Mouse (Mus musculus): Measurements from ENCODE around the gene Cd200. TPM values are rescaled to one million over a fixed set of nuclear protein-coding genes. Genes with fewer than 3 reads are reported as not detected.
"Not testable (repeated sequence)": the region's sequence is repeated elsewhere in the genome, so short reads cannot be mapped to it uniquely, and the experiment has no call there.

Cd200 gene
- polyA plus RNA-seq, 1 experiment from 2014 or later = 31.3 TPM

GRCm38 (mm10) chr16:45371076-45371475 is 37.8 kb downstream of the Cd200 start:
- no peak overlapping the region for H3K27ac ChIP-seq (ENCODE audit: low read depth, low read length)
- ATAC-seq (ENCODE audit: low FRiP score, low TSS enrichment) = no peak
- H3K4me2 ChIP-seq (replicated peaks; ENCODE audit: low read depth, low read length) = no peak overlapping the region
- no peaks in the 10 kb centered on the region for H3K9me3 ChIP-seq (ENCODE audit: control insufficient read depth, low read length)
- no peak overlapping the region for H3K9ac ChIP-seq (ENCODE audit: low read depth, low read length)
- H3K4me1 ChIP-seq (ENCODE audit: control insufficient read depth, insufficient read depth, low read length) = no peaks in the 10 kb centered on the region
- H3K36me3 ChIP-seq (ENCODE audit: control insufficient read depth, insufficient read depth, low read length) = no peaks in the 10 kb centered on the region
- H3K4me3 ChIP-seq (ENCODE audit: low read length) = no peak overlapping the region
- H3K27me3 ChIP-seq (ENCODE audit: control insufficient read depth, insufficient read depth, low read length) = no peaks in the 10 kb centered on the region
- 73% methylated on average over 1 of the region's 1 CpGs for WGBS

- Histone ChIP-seq H3K9ac (ENCODE audit: low read depth, low read length) (no peak overlapping the region), H3K36me3 (ENCODE audit: control insufficient read depth, insufficient read depth, low read length) (no peaks in the 10 kb centered on the region), H3K27ac (ENCODE audit: low read depth, low read length) (no peak overlapping the region), H3K27me3 (ENCODE audit: control insufficient read depth, insufficient read depth, low read length) (no peaks in the 10 kb centered on the region), H3K9me3 (ENCODE audit: control insufficient read depth, low read length) (no peaks in the 10 kb centered on the region), H3K4me2 (replicated peaks; ENCODE audit: low read depth, low read length) (no peak overlapping the region), H3K4me1 (ENCODE audit: control insufficient read depth, insufficient read depth, low read length) (no peaks in the 10 kb centered on the region), H3K4me3 (ENCODE audit: low read length) (no peak overlapping the region)
- WGBS = 86% methylated on average over 4 of the region's 4 CpGs
- ATAC-seq (ENCODE audit: low FRiP score, low TSS enrichment) = no peak
Observed at GRCm38 (mm10) chr16:45369285-45369965, 39.4 kb downstream of the Cd200 start.

- Histone ChIP-seq H3K4me3 (ENCODE audit: low read length) (no peak overlapping the region), H3K27ac (ENCODE audit: low read depth, low read length) (no peak overlapping the region), H3K4me2 (replicated peaks; ENCODE audit: low read depth, low read length) (no peak overlapping the region), H3K36me3 (ENCODE audit: control insufficient read depth, insufficient read depth, low read length) (no peaks in the 10 kb centered on the region), H3K27me3 (ENCODE audit: control insufficient read depth, insufficient read depth, low read length) (no peaks in the 10 kb centered on the region), H3K9me3 (ENCODE audit: control insufficient read depth, low read length) (no peaks in the 10 kb centered on the region), H3K4me1 (ENCODE audit: control insufficient read depth, insufficient read depth, low read length) (no peaks in the 10 kb centered on the region), H3K9ac (ENCODE audit: low read depth, low read length) (no peak overlapping the region)
- ATAC-seq (ENCODE audit: low FRiP score, low TSS enrichment) = no peak
- WGBS = 84% methylated on average over 7 of the region's 7 CpGs
Observed at GRCm38 (mm10) chr16:45366111-45366510, 42.7 kb downstream of the Cd200 start.

- no peak; the same call in 1 of the 2 replicates for ATAC-seq (ENCODE audit: low FRiP score, low TSS enrichment)
- no peaks in the 10 kb centered on the region for H3K27me3 ChIP-seq (ENCODE audit: control insufficient read depth, insufficient read depth, low read length)
- no peaks in the 10 kb centered on the region for H3K4me1 ChIP-seq (ENCODE audit: control insufficient read depth, insufficient read depth, low read length)
- 48% methylated on average over 9 of the region's 9 CpGs for WGBS
- no peak overlapping the region for H3K4me2 ChIP-seq (replicated peaks; ENCODE audit: low read depth, low read length)
- H3K9ac ChIP-seq (ENCODE audit: low read depth, low read length) = no peak overlapping the region
- no peaks in the 10 kb centered on the region for H3K9me3 ChIP-seq (ENCODE audit: control insufficient read depth, low read length)
- H3K36me3 ChIP-seq (ENCODE audit: control insufficient read depth, insufficient read depth, low read length) = no peaks in the 10 kb centered on the region
- no peak overlapping the region for H3K4me3 ChIP-seq (ENCODE audit: low read length)
- H3K27ac ChIP-seq (ENCODE audit: low read depth, low read length) = no peak overlapping the region
Observed at GRCm38 (mm10) chr16:45365353-45365752, 43.5 kb downstream of the Cd200 start.

GRCm38 (mm10) chr16:45364627-45365026 is 44.2 kb downstream of the Cd200 start:
- WGBS = 79% methylated on average over 1 of the region's 1 CpGs
- H3K9me3 ChIP-seq (ENCODE audit: control insufficient read depth, low read length) = no peaks in the 10 kb centered on the region
- no peaks in the 10 kb centered on the region for H3K27me3 ChIP-seq (ENCODE audit: control insufficient read depth, insufficient read depth, low read length)
- no peak overlapping the region for H3K9ac ChIP-seq (ENCODE audit: low read depth, low read length)
- H3K4me1 ChIP-seq (ENCODE audit: control insufficient read depth, insufficient read depth, low read length) = no peaks in the 10 kb centered on the region
- H3K4me2 ChIP-seq (replicated peaks; ENCODE audit: low read depth, low read length) = no peak overlapping the region
- no peaks in the 10 kb centered on the region for H3K36me3 ChIP-seq (ENCODE audit: control insufficient read depth, insufficient read depth, low read length)
- ATAC-seq (ENCODE audit: low FRiP score, low TSS enrichment) = no peak
- no peak overlapping the region for H3K4me3 ChIP-seq (ENCODE audit: low read length)
- H3K27ac ChIP-seq (ENCODE audit: low read depth, low read length) = no peak overlapping the region

GRCm38 (mm10) chr16:45363480-45364045 is 45.3 kb downstream of the Cd200 start:
- no peaks in the 10 kb centered on the region for H3K9me3 ChIP-seq (ENCODE audit: control insufficient read depth, low read length)
- H3K27me3 ChIP-seq (ENCODE audit: control insufficient read depth, insufficient read depth, low read length) = no peaks in the 10 kb centered on the region
- ATAC-seq (ENCODE audit: low FRiP score, low TSS enrichment) = no peak
- H3K36me3 ChIP-seq (ENCODE audit: control insufficient read depth, insufficient read depth, low read length) = no peaks in the 10 kb centered on the region
- no peaks in the 10 kb centered on the region for H3K4me1 ChIP-seq (ENCODE audit: control insufficient read depth, insufficient read depth, low read length)
- H3K4me2 ChIP-seq (replicated peaks; ENCODE audit: low read depth, low read length) = no peak overlapping the region
- 84% methylated on average over 4 of the region's 4 CpGs for WGBS
- H3K27ac ChIP-seq (ENCODE audit: low read depth, low read length) = no peak overlapping the region
- H3K9ac ChIP-seq (ENCODE audit: low read depth, low read length) = no peak overlapping the region
- H3K4me3 ChIP-seq (ENCODE audit: low read length) = no peak overlapping the region

- Histone ChIP-seq H3K36me3 (ENCODE audit: control insufficient read depth, insufficient read depth, low read length) (no peaks in the 10 kb centered on the region), H3K9me3 (ENCODE audit: control insufficient read depth, low read length) (no peaks in the 10 kb centered on the region), H3K27ac (ENCODE audit: low read depth, low read length) (no peak overlapping the region), H3K9ac (ENCODE audit: low read depth, low read length) (no peak overlapping the region), H3K27me3 (ENCODE audit: control insufficient read depth, insufficient read depth, low read length) (no peaks in the 10 kb centered on the region), H3K4me3 (ENCODE audit: low read length) (no peak overlapping the region), H3K4me1 (ENCODE audit: control insufficient read depth, insufficient read depth, low read length) (no peaks in the 10 kb centered on the region), H3K4me2 (replicated peaks; ENCODE audit: low read depth, low read length) (no peak overlapping the region)
- no peak for ATAC-seq (ENCODE audit: low FRiP score, low TSS enrichment)
Observed at GRCm38 (mm10) chr16:45361450-45361849, 47.4 kb downstream of the Cd200 start.

- WGBS = 91% methylated on average over 5 of the region's 5 CpGs
Observed at GRCm38 (mm10) chr16:45358441-45358840, 50.4 kb downstream of the Cd200 start.

GRCm38 (mm10) chr16:45357134-45357533 is 51.7 kb downstream of the Cd200 start:
- ATAC-seq (ENCODE audit: low FRiP score, low TSS enrichment) = no peak
- Histone ChIP-seq H3K9ac (ENCODE audit: low read depth, low read length) (no peak overlapping the region), H3K27ac (ENCODE audit: low read depth, low read length) (no peak overlapping the region), H3K4me2 (replicated peaks; ENCODE audit: low read depth, low read length) (no peak overlapping the region), H3K27me3 (ENCODE audit: control insufficient read depth, insufficient read depth, low read length) (no peaks in the 10 kb centered on the region), H3K4me1 (ENCODE audit: control insufficient read depth, insufficient read depth, low read length) (no peaks in the 10 kb centered on the region), H3K9me3 (ENCODE audit: control insufficient read depth, low read length) (no peaks in the 10 kb centered on the region), H3K4me3 (ENCODE audit: low read length) (no peak overlapping the region), H3K36me3 (ENCODE audit: control insufficient read depth, insufficient read depth, low read length) (no peaks in the 10 kb centered on the region)
- WGBS = 87% methylated on average over 1 of the region's 1 CpGs

More at GRCm38 (mm10) chr16:45358441-45358840, 50.4 kb downstream of the Cd200 start:
- H3K4me1 ChIP-seq (ENCODE audit: control insufficient read depth, insufficient read depth, low read length); H3K27me3 ChIP-seq (ENCODE audit: control insufficient read depth, insufficient read depth, low read length); H3K36me3 ChIP-seq (ENCODE audit: control insufficient read depth, insufficient read depth, low read length); H3K4me3 ChIP-seq (ENCODE audit: low read length); ATAC-seq (ENCODE audit: low FRiP score, low TSS enrichment); H3K9ac ChIP-seq (ENCODE audit: low read depth, low read length); H3K4me2 ChIP-seq (replicated peaks; ENCODE audit: low read depth, low read length); H3K9me3 ChIP-seq (ENCODE audit: control insufficient read depth, low read length); H3K27ac ChIP-seq (ENCODE audit: low read depth, low read length): not testable (repeated sequence)
